Mouse (Mus musculus): ENCODE measurements around the gene Smim5. TPM values are rescaled to one million over a fixed set of nuclear protein-coding genes. Genes with fewer than 3 reads are reported as not detected.
"Not testable (repeated sequence)": the region's sequence is repeated elsewhere in the genome, so short reads cannot be mapped to it uniquely, and the experiment has no call there.

The Smim5 gene
- 1 to 10 TPM; 1.5 to 2.6 TPM for total RNA-seq (2021)
- long read RNA-seq, experiment 1, partial matches to known transcripts = 0 of 1 reads
- long read RNA-seq, experiment 1, other reads (novel, unspliced or antisense) = 1 of 1 reads
- long read RNA-seq, experiment 2, partial matches to known transcripts = 0 of 2 reads
- long read RNA-seq, experiment 2, other reads (novel, unspliced or antisense) = 0 of 2 reads

GRCm38 (mm10) chr11:115899486-115900266 lies at the start of gene Smim5:
Gene Smim5, plus strand, starts transcription at chr11:115899966.
- DNase-seq = peak; percentile 68

- no peak for DNase-seq
Measured at GRCm38 (mm10) chr11:115854674-115855073, 45.1 kb upstream of the Smim5 start.

- DNase-seq = not testable (repeated sequence)
Measured at GRCm38 (mm10) chr11:115857146-115857545, 42.6 kb upstream of the Smim5 start.

GRCm38 (mm10) chr11:115857936-115858335 lies 41.8 kb upstream of the Smim5 start:
- peak; percentile 25 for DNase-seq

- no peak for DNase-seq
Measured at GRCm38 (mm10) chr11:115858354-115858753, 41.4 kb upstream of the Smim5 start, which contains the start of gene Myo15b. Gene Myo15b, plus strand, starts transcription at chr11:115858406.

GRCm38 (mm10) chr11:115859143-115859945 lies 40.4 kb upstream of the Smim5 start:
- DNase-seq = peak; percentile 96

- no peak for DNase-seq
Measured at GRCm38 (mm10) chr11:115863895-115864294, 35.9 kb upstream of the Smim5 start.

- DNase-seq = no peak
Measured at GRCm38 (mm10) chr11:115869393-115869792, 30.4 kb upstream of the Smim5 start.

- no peak for DNase-seq
Measured at GRCm38 (mm10) chr11:115872437-115872836, 27.3 kb upstream of the Smim5 start.

GRCm38 (mm10) chr11:115875935-115876334 lies 23.8 kb upstream of the Smim5 start:
- no peak for DNase-seq

GRCm38 (mm10) chr11:115876438-115876837 lies 23.3 kb upstream of the Smim5 start:
- no peak for DNase-seq

- no peak for DNase-seq
Measured at GRCm38 (mm10) chr11:115877174-115877755, 22.5 kb upstream of the Smim5 start.

GRCm38 (mm10) chr11:115878071-115878470 lies 21.7 kb upstream of the Smim5 start:
- no peak for DNase-seq

- peak; percentile 59 for DNase-seq
Measured at GRCm38 (mm10) chr11:115881002-115881401, 18.8 kb upstream of the Smim5 start.

GRCm38 (mm10) chr11:115883251-115883650 lies 16.5 kb upstream of the Smim5 start:
- no peak for DNase-seq

GRCm38 (mm10) chr11:115884361-115884760 lies 15.4 kb upstream of the Smim5 start:
- no peak for DNase-seq

GRCm38 (mm10) chr11:115885281-115885680 lies 14.5 kb upstream of the Smim5 start:
- DNase-seq = no peak

- peak; percentile 45 for DNase-seq
Measured at GRCm38 (mm10) chr11:115886446-115886845, 13.3 kb upstream of the Smim5 start.

- DNase-seq = no peak
Measured at GRCm38 (mm10) chr11:115888020-115888419, 11.7 kb upstream of the Smim5 start.

- DNase-seq = no peak
Measured at GRCm38 (mm10) chr11:115889159-115889558, 10.6 kb upstream of the Smim5 start.

GRCm38 (mm10) chr11:115892213-115892612 lies 7.6 kb upstream of the Smim5 start:
- no peak for DNase-seq

GRCm38 (mm10) chr11:115893071-115893470 lies 6.7 kb upstream of the Smim5 start:
- no peak for DNase-seq

Measured in adrenal gland, postnatal 10 days (tissue).